Mouse (Mus musculus) bone marrow, adult 2 months (tissue): ENCODE results near the gene Casz1.

Source experiments
- CTCF ChIP-seq: fragments of 200-500 bp; IDR thresholded peaks from 2 replicates; pipeline ENCODE4 v1.5.1; 2011; ENCODE audit warnings: low read length, control low read depth; ENCODE audit not compliant: control insufficient read depth, insufficient read depth
- POLR2A ChIP-seq: fragments of 200-500 bp; IDR thresholded peaks from 2 replicates; pipeline ENCODE4 v1.6.1; 2011; ENCODE audit warnings: low read depth, mild to moderate bottlenecking, control low read depth, low read length, borderline replicate concordance; ENCODE audit not compliant: control insufficient read depth

DNA sequence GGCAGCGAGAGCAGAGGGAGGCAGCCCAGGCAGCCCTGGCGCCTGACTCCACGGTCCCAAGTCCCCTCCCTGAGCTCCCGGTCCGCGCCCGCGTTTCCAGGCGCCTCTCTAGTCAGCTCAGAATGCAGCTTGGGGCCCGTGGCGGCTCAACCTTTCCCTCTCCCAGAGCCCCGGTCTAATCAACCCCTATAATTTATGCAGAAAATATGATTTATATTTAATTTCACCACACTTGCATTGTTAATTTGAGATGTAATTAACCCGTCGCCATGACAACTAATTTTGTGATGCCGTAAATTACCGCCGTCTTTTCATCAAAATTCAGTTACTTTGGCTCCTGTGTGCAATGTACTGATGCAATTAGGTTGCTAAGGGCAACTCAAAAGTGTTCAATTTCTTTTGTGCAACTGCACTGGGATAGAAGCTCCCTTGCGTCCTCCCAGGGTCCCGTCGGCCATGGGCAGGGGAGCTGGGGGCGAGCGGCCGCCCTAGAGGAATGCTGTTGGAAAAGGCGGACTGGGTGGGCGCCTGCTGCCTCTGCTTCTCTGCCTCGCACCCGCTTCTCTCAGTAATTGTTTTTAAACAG is 55.8 kb downstream of the Casz1 start:
- TF ChIP-seq CTCF (no peak), POLR2A (no peak)
